Mouse (Mus musculus): Measurements from ENCODE around the gene Ift20.

GRCm38 (mm10) chr11:78522481-78522997 lies 13.6 kb upstream of the Ift20 start:
- TF ChIP-seq POLR2A (IDR thresholded peaks at IDR 0.05; ENCODE audit: low read depth, low read length) = no peak
- no peak for TF ChIP-seq CTCF (IDR thresholded peaks at IDR 0.05; ENCODE audit: extremely low read depth, insufficient read depth, insufficient read length, insufficient replicate concordance)
